Mouse (Mus musculus) telencephalon, adult 2 months (tissue): ENCODE measurements around the gene Spa17.

Experiments
- DNase-seq: peaks from one replicate; pipeline ENCODE4 v3.0.0-alpha.2; 2011; ENCODE audit warnings: low read depth, low spot score

The Spa17 gene

GRCm38 (mm10) chr9:37563805-37564204 is 49.7 kb downstream of the Spa17 start:
- no peak for DNase-seq

DNA sequence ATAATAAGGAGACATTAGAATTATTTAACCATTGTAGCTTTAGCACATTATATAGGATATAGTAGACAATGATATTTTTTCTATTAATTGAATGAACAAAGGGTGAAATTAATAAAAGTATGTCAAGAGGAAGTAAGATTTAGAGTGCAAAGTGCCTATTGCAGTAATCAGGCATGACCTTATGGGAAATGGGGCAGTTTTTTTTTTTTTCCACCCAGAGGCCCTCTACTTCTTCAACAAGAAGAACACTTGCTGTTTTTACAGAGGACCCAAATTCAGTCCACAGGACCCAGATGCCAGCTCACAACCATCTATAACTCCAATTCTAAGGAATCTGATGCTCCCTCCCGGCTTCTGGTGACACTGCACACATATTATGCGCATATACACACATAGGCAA is 52.9 kb downstream of the Spa17 start:
- no peak for DNase-seq

GRCm38 (mm10) chr9:37556366-37556765 is 57.2 kb downstream of the Spa17 start:
- peak; percentile 69 for DNase-seq

GRCm38 (mm10) chr9:37554838-37555748 is 58.4 kb downstream of the Spa17 start, which contains the start of gene Siae:
Siae (plus strand) TSS chr9:37555698.
- DNase-seq, result peak; percentile 72

DNA sequence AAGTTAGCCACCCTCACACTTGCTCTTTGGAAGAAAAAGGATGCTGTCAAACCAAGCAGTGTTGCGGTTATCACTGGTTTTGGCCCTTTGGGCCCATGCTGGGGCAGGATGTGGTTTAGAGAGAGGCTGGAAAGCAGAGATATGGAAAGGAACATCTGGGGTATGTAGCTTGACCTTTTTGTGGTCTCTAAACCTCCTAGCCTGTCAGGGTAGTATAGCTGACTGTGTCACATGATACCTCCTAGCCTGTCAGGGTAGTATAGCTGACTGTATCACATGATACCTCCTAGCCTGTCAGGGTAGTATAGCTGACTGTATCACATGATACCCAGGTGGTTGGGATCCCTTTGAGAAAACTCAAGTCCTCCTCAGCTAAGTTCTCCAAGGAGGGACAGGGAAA is 59.2 kb downstream of the Spa17 start:
- DNase-seq, result no peak
